22 mouse cellular contexts compared by ENCODE assay signal in the genomic region with DNA sequence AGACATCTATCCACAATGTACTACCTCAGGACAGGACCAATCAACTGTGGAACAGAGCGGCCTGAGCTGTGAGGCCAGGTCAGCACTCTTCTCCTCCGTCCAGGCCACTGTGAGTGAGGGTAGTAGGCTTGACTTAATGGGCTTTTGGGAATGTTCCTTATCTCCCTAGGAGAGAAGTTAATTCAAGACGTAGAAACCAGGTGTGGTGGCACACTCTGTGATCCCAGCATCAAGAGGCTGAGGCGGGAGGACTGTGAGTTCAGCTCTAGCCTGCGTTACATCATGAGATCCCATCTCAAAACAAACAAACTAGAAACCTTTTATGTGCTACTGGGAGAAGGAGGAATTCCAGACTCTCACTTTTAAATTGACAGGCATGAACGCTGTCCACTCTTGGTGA.
"Had no signal": no experiment of that assay in that cellular context is flagged by ENCODE, and none has a peak within 500 bp of the region (broad histone marks: within the 10 kb centered on the region; RNA-seq: fewer than 3 reads in every experiment).

No protein-coding gene starts in this region.

- H3K4me2 ChIP-seq: heart, embryonic 12.5 days; hindbrain, embryonic 13.5 days; hindbrain, embryonic 15.5 days; limb, embryonic 12.5 days; liver, embryonic 11.5 days; liver, embryonic 13.5 days; liver, embryonic 15.5 days had no signal

- H3K9ac ChIP-seq: heart, embryonic 12.5 days; hindbrain, embryonic 13.5 days; hindbrain, embryonic 15.5 days; limb, embryonic 12.5 days; liver, embryonic 13.5 days; liver, embryonic 15.5 days had no signal

- H3K27ac ChIP-seq: hindbrain, embryonic 13.5 days; hindbrain, embryonic 15.5 days; hindbrain, postnatal 0 days; layer of hippocampus, adult 2 months; left cerebral cortex, adult 2 months; limb, embryonic 10.5 days; limb, embryonic 12.5 days; liver, embryonic 13.5 days; liver, embryonic 15.5 days had no signal

- ATAC-seq: hindbrain, postnatal 0 days; intestine, embryonic 16.5 days had no signal

- H3K4me3 ChIP-seq: heart, embryonic 12.5 days; hindbrain, embryonic 13.5 days; hindbrain, embryonic 15.5 days; layer of hippocampus, adult 2 months; left cerebral cortex, adult 2 months; limb, embryonic 10.5 days; limb, embryonic 12.5 days; liver, embryonic 13.5 days; liver, embryonic 15.5 days had no signal

- DNase-seq: gastrocnemius, postnatal 14 days; gastrocnemius, postnatal 36 days; heart, adult 18-20 months; heart, postnatal 14 days; heart, postnatal 36 days; kidney, adult 18-20 months; kidney, adult 8-10 months; kidney, postnatal 14 days; kidney, postnatal 4 days; liver; liver, embryonic 13.5 days had no signal

- H3K9me3 ChIP-seq: heart, embryonic 12.5 days; hindbrain, embryonic 13.5 days; hindbrain, embryonic 15.5 days; limb, embryonic 10.5 days; limb, embryonic 12.5 days; liver, embryonic 13.5 days; liver, embryonic 15.5 days had no signal

- H3K4me1 ChIP-seq: heart, embryonic 12.5 days; hindbrain, embryonic 13.5 days; hindbrain, embryonic 15.5 days; limb, embryonic 12.5 days; liver, embryonic 13.5 days; liver, embryonic 15.5 days had no signal

- H3K27me3 ChIP-seq: hindbrain, embryonic 13.5 days; hindbrain, embryonic 15.5 days; limb, embryonic 12.5 days; liver, embryonic 13.5 days had no signal

- H3K36me3 ChIP-seq: heart, embryonic 12.5 days; hindbrain, embryonic 15.5 days; limb, embryonic 10.5 days; liver, embryonic 13.5 days; liver, embryonic 15.5 days had no signal
